Mouse (Mus musculus): Measurements from ENCODE around the gene Anapc2.

- TF ChIP-seq CTCF (IDR thresholded peaks at IDR 0.05; ENCODE audit: low read depth, low read length): no peak
- no peak for TF ChIP-seq POLR2A (IDR thresholded peaks at IDR 0.05; ENCODE audit: insufficient read depth, low read length)
Measured at GRCm38 (mm10) chr2:25267746-25268309, 4.5 kb upstream of the Anapc2 start.
